Mouse (Mus musculus) spleen, adult 2 months (tissue): Measurements from ENCODE around the gene Zbtb46. TPM values are rescaled to one million over a fixed set of nuclear protein-coding genes. Genes with fewer than 3 reads are reported as not detected.

ENCODE experiments used
- DNase-seq, 2 experiments: peaks; one replicate each; pipeline versions ENCODE4 v3.0.0 to v3.0.0-alpha.2; 2012 to 2021; ENCODE audit warnings: low spot score in 2 of 2, low read depth in 1 of 2
- H3K27ac ChIP-seq: fragments of 200-500 bp; 2 replicates; pipeline ENCODE4 v1.5.1; 2012; ENCODE audit warnings: low read length, inconsistent platforms; ENCODE audit not compliant: insufficient read depth
- H3K27me3 ChIP-seq: fragments of 200-500 bp; 2 replicates; pipeline ENCODE4 v1.6.1; 2012; ENCODE audit warnings: mild to moderate bottlenecking, moderate library complexity, low read length, inconsistent platforms; ENCODE audit not compliant: control insufficient read depth, insufficient read depth
- H3K36me3 ChIP-seq: fragments of 200-500 bp; 2 replicates; pipeline ENCODE4 v1.6.1; 2012; ENCODE audit warnings: mild to moderate bottlenecking, low read length, inconsistent platforms; ENCODE audit not compliant: control insufficient read depth, insufficient read depth
- H3K4me1 ChIP-seq: fragments of 200-500 bp; 2 replicates; pipeline ENCODE4 v1.6.1; 2011; ENCODE audit warnings: inconsistent platforms; ENCODE audit not compliant: control insufficient read depth, insufficient read depth, insufficient read length
- H3K4me3 ChIP-seq: fragments of 200-500 bp; 2 replicates; pipeline ENCODE4 v1.5.1; 2011; ENCODE audit warnings: mild to moderate bottlenecking, inconsistent platforms; ENCODE audit not compliant: insufficient read depth, insufficient read length; ENCODE audit errors: extremely low read depth
- CTCF ChIP-seq: fragments of 200-500 bp; IDR thresholded peaks from 2 replicates; pipeline ENCODE4 v1.5.1; 2011; ENCODE audit warnings: mild to moderate bottlenecking, inconsistent platforms; ENCODE audit not compliant: insufficient read depth, insufficient read length, insufficient replicate concordance; ENCODE audit errors: extremely low read depth
- POLR2A ChIP-seq: fragments of 200-500 bp; IDR thresholded peaks from 2 replicates; pipeline ENCODE4 v1.6.1; 2011; ENCODE audit warnings: low read depth, low read length, inconsistent platforms
- WGBS: fragments of 180-500 bp; shearing (Covaris S2); methylation state at CpG from one replicate; pipeline ENCODE4 v1.1.7; 2018; 5-methylcytosine and 5-hydroxymethylcytosine counted together
- polyA plus RNA-seq: library from polyadenylated mRNA; depleted of rRNA; stranded (reverse); fragments of >200 nt; gene quantifications from 2 replicates; pipeline ENCODE4 v1.2.3, GENCODE M21; 2012

Zbtb46 gene
- polyA plus RNA-seq, 1 experiment = 10.9 TPM

DNA sequence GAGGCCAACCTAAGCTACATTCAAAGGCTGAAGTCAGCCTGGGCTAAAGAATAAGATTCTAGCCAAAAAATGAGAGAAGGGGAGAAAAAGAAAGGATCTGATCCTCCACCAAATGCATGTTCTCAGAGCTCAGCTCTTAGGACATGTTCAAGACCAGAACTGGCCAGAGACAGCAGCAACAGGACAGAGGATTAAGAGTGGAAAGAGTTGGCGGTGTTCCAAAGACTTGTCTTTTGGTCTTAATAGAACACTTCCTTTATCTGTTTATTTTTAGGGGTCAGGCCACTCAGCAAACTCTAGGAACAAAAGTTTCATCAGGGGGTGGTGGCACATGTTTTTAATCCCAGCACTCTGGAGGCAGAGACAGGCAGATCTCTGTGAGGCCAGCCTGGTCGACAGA is 3.3 kb downstream of the Zbtb46 start:
- Histone ChIP-seq H3K27ac (no peak overlapping the region), H3K4me3 (no peak overlapping the region), H3K36me3 (no peaks in the 10 kb centered on the region), H3K27me3 (peaks cover 19% of the 10 kb centered on the region), H3K4me1 (peaks cover 6% of the 10 kb centered on the region)
- DNase-seq = no peak
- TF ChIP-seq POLR2A (no peak), CTCF (no peak)
- WGBS = 71% methylated on average over 2 of the region's 2 CpGs

DNA sequence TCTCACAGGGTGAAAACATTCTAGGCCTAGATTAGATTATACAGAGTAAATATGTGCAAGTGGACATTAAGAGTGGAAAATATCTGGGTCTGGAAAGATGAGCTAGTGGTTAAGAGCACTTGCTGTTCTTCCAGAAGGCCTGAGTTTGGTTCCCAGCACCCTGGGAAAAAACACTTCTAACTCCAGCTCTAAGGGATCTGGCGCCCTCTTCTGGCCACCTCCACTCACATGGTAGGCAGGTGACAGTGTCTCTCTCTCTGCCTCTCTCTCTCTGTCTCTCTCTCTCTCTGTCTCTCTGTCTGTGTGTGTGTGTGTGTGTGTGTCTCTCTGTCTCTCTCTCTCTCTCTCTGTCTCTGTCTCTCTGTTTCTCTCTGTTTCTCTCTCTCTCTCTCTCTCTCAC is 6.0 kb downstream of the Zbtb46 start:
- no peak overlapping the region for H3K27ac ChIP-seq
- peaks cover 4% of the 10 kb centered on the region; the same call in 1 of the 2 replicates for H3K27me3 ChIP-seq
- DNase-seq = no peak
- no peaks in the 10 kb centered on the region for H3K4me1 ChIP-seq
- no peaks in the 10 kb centered on the region for H3K36me3 ChIP-seq
- TF ChIP-seq CTCF (no peak), POLR2A (no peak)
- H3K4me3 ChIP-seq = no peak overlapping the region
- 80% methylated on average over 1 of the region's 1 CpGs for WGBS

GRCm38 (mm10) chr2:181452181-181452580 is 7.0 kb downstream of the Zbtb46 start:
- no peak for DNase-seq
- Histone ChIP-seq H3K4me3 (no peak overlapping the region), H3K36me3 (no peaks in the 10 kb centered on the region), H3K4me1 (no peaks in the 10 kb centered on the region; the same call in 1 of the 2 replicates), H3K27ac (no peak overlapping the region), H3K27me3 (0 out of 2 replicates have a peak, but pooled peaks cover 1% of the 10 kb centered on the region)
- 80% methylated on average over 4 of the region's 4 CpGs for WGBS
- TF ChIP-seq POLR2A = no peak
- no peak for TF ChIP-seq CTCF

- H3K36me3 ChIP-seq = no peaks in the 10 kb centered on the region
- 14% methylated on average over 2 of the region's 2 CpGs for WGBS
Measured at GRCm38 (mm10) chr2:181443016-181443415, 16.2 kb downstream of the Zbtb46 start.

DNA sequence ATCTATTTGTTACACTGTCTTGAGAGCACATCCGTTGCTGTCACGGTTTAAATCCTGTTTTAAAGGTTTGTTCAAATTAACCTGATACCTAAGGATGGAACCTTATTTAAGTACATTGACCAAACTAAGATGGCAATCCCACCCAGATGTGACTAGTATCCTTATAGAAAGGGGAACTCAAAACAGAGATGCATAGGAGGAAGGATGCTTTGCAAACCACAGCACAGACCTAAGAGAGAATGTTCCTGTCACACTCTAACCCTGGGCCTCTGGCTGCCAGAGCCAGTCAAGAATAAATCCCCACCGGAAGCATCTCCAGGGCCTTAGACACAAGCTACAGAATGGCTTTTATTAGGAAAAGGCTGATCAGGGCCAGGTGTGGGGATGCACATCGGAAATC is 21.1 kb downstream of the Zbtb46 start:
- 63% methylated on average over 4 of the region's 4 CpGs for WGBS
- peaks cover 2% of the 10 kb centered on the region for H3K4me1 ChIP-seq
- no peak for TF ChIP-seq CTCF
- no peak for TF ChIP-seq POLR2A

More at GRCm38 (mm10) chr2:181443016-181443415, 16.2 kb downstream of the Zbtb46 start:
- DNase-seq = no peak
- no peak overlapping the region for H3K4me3 ChIP-seq
- no peaks in the 10 kb centered on the region for H3K27me3 ChIP-seq
- H3K4me1 ChIP-seq = peaks cover 2% of the 10 kb centered on the region
- no peak for TF ChIP-seq CTCF
- TF ChIP-seq POLR2A = no peak
- H3K27ac ChIP-seq = no peak overlapping the region

DNA sequence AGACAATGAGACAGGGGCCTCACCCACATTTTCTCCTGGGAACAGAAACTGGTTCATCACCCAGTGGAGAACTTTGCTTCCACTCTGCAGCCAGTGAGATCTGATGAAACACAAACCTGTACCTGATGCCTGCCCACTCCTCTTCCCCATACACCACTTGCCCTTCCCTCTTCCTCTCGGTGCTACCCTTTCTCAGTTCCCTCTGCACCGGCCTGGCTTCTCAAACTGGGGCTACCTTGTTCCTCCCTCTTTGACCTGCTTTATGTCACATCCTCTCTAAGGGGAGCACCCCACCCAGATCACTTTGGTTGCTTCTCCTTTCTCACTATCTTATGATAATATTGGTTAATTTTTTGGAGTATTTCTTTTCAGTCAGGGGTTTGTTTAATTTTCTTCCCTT is 23.0 kb downstream of the Zbtb46 start:
- Histone ChIP-seq H3K4me3 (no peak overlapping the region), H3K27me3 (no peaks in the 10 kb centered on the region), H3K36me3 (no peaks in the 10 kb centered on the region), H3K27ac (no peak overlapping the region; the same call in 1 of the 2 replicates), H3K4me1 (peaks cover 2% of the 10 kb centered on the region)
- WGBS = 10% methylated on average over 2 of the region's 2 CpGs
- DNase-seq = peak in 1 of 2 experiments; percentile 22
- no peak for TF ChIP-seq POLR2A
- no peak for TF ChIP-seq CTCF

More for the DNA sequence above, 21.1 kb downstream of the Zbtb46 start:
- no peak overlapping the region for H3K4me3 ChIP-seq
- no peaks in the 10 kb centered on the region for H3K27me3 ChIP-seq
- no peak for DNase-seq
- no peaks in the 10 kb centered on the region for H3K36me3 ChIP-seq
- no peak overlapping the region; the same call in 1 of the 2 replicates for H3K27ac ChIP-seq

DNA sequence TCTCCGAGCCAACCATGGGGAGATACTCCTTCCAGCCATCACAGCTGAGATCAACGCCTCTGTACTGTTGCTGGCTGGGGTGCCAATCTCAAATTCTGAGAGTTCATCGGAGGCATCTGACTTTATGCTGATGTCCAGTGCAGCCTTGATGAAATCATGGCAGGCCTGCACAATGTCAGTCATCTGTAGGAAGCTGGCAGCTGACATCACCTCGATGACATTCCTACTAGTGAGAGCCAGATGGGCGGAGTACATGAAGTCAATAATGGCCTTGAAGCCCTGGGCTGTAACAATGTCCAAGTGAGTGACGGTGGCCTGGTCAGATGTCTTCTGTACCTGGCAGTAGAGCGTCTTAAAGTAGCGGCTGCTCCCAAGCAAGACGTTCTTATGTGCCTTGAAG is 35.4 kb downstream of the Zbtb46 start:
- Histone ChIP-seq H3K27me3 (no peaks in the 10 kb centered on the region), H3K27ac (no peak overlapping the region), H3K36me3 (no peaks in the 10 kb centered on the region), H3K4me3 (no peak overlapping the region), H3K4me1 (no peaks in the 10 kb centered on the region)
- DNase-seq = no peak
- TF ChIP-seq POLR2A = no peak
- no peak for TF ChIP-seq CTCF
- WGBS = 92% methylated on average over 9 of the region's 9 CpGs
